Mouse (Mus musculus): ENCODE measurements around the gene Heph.
"Not testable (repeated sequence)": the region's sequence is repeated elsewhere in the genome, so short reads cannot be mapped to it uniquely, and the experiment has no call there.

The Heph gene

DNA sequence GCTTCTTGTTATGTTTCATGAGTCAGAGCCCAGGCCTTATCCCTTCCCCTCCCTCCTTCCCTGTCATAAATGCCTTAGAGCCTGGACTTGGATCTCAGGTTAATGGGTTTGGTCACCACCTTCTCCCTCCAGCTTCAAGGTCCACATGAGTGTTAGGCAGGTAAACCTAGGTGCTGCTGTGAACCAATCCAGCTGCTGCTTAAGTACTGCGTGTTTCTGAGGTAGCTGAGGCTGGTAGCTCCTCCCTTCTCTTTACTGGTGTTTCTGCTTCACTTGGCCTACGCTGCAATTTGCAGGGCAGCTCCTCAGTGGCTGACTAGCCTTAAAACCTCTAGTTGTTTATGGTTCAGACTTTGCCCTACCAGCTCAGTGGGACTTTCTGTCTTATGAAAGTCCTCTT is at the start of gene Heph:
TSS of gene Heph (plus strand) at position 211 of the 400 bp plus-strand sequence.
- no peak for DNase-seq (ENCODE audit: low spot score in 2 of 2)

DNA sequence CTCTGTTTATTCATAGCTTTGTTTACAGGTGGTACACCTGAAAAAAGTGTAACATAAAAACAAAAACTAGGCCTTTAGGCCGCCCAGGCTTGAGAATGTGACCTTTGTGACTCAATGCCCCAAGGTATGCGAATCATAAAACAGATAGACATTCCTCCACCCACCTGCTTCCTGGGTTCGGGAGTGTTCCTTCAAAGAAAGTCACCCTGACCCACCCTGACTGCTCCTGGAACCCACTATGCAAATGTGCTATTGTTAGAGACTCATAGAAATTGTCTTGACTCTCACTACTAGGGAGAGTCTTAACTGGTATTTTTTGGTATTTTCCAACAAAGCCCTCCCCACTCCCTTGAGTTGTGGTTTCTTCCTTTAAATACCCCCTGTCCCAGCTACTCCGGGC is 39.8 kb upstream of the Heph start:
- DNase-seq (ENCODE audit: low spot score in 2 of 2), result not testable (repeated sequence)

DNA sequence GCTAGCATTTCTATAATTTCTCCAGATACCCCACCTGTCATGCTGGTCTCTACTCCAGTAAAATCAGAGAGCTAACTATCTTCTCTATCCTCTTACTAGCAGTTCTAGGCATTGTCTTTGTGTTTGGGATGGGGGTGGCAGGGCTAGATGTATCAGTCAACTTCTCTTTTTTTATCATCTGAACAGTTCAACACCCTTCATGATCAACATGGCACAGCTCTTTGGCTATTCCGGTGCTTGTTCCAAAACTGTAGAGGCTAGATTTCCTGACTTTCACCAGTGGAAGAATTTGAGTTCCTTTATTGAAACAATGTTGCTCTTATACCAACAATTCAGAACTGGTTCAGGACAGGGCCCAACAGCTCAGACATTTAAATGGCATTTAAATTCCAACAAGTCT is 38.2 kb upstream of the Heph start:
- no peak for DNase-seq (ENCODE audit: low spot score in 2 of 2)

DNA sequence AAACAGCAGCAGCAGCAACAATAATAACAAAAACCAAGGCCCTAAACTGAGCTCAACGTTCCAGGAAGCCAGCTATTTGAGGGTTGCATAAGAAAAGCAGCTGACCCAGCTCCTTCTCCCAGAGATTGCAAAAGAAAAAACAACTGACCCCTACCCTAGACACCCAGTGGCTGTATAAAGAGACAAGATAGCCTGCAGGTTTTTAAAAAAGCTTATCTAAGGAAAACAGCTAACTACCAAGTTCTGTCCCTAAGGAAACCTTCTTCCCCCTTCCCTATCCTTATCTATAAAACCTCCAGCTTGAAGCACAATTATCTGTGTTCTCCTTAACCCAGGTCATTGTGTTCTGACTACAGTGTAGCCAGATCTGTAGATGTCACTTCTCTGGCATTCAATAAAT is 37.4 kb upstream of the Heph start:
- DNase-seq (ENCODE audit: low spot score in 2 of 2), result no peak

DNA sequence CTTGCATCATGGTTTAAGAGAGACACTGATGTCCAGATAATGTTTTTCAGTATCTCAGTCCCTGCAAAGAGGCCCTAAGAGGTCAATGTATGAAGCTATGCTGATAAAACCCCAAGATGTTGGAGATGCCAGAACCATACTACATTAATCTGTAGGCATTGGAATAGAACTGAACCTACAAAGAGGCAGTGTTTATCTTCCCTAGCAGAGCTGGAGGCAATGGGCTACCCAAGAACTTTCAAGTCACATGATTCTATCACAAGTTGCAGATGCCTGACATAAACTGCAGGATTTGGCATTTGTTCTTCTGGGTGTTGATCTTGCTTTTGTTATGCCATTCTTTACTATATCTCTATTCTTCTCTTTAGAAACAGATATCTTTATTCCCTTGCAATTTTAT is 35.8 kb upstream of the Heph start:
- no peak for DNase-seq (ENCODE audit: low spot score in 2 of 2)

DNA sequence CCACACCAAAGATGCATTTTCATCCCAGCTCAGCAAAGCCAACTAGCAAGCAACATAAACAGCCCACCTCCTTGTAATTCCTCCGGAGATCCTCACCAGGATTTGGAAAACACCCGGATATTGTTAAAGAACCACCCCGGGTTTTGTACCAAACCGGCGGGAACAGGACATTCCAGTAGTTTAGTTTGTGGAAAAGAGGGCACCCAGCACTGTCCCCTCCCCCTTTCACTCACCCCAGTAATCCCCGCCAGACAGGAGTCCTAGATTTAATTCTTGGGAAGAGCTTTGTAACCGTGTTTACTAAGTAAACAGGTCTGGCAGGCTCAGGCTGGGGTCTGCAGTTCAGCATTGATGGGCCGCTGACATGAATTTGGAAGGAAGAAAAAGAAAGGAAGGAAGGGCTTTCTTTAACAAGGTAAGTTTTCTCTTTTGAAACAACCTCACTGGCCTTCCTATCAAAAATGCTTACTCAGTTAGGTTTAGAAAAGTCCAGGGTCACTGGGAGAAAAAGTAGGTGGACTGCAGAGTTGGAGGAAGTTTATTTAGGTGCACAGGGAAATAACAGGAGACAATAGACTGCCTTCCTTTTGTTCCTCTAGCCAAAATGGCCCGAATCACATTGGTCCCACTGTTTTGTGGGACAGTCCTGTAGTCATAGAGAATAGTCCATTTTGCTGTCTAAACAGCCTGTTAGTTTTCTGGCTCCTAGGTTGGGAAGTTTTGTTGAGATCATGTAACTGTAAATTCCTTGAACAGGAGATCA is 1.2 kb downstream of the Heph start, which contains the start of gene Hsf3:
TSS of gene Hsf3 (minus strand) at position 94 of the 763 bp plus-strand sequence.
- DNase-seq (ENCODE audit: low spot score in 2 of 2), result no peak

DNA sequence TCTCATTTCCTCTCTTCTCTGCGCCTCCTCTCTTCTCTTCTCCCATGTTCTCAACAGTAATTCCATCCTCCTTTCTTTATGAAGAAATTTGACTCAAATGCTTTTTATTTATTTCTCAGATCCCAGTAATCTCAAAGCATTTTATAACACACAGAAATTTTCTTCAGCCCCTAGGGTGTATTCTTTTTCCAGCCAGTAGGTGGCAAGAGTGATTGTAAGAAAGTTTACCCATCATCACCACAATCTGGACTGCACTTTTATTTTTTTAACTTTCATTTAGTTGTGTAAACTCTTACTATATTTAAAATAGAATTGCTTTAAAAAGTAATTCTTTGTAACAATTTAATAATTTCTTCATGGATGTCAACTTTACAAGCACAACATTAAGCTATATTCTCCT is 46.4 kb downstream of the Heph start:
- no peak for DNase-seq (ENCODE audit: low spot score in 2 of 2)

All from frontal cortex, postnatal 25 days (tissue).